Mouse (Mus musculus) right cerebral cortex, postnatal 14 days (tissue): ENCODE data around the gene Arid1b.

ENCODE experiments used
- DNase-seq: peaks from one replicate; pipeline ENCODE4 v3.0.0; 2022

Arid1b gene

GRCm38 (mm10) chr17:4993840-4994503 is at the start of gene Arid1b:
Arid1b (plus strand) TSS chr17:4994332.
- peak; percentile 81 for DNase-seq

- DNase-seq = no peak
Observed at GRCm38 (mm10) chr17:4945311-4945751, 48.8 kb upstream of the Arid1b start.

- DNase-seq = no peak
Observed at GRCm38 (mm10) chr17:4945871-4946331, 48.2 kb upstream of the Arid1b start.

GRCm38 (mm10) chr17:4946421-4946974 is 47.6 kb upstream of the Arid1b start:
- DNase-seq = no peak

GRCm38 (mm10) chr17:4947013-4947412 is 47.1 kb upstream of the Arid1b start:
- no peak for DNase-seq

GRCm38 (mm10) chr17:4947439-4947838 is 46.7 kb upstream of the Arid1b start:
- DNase-seq = no peak

- DNase-seq = no peak
Observed at GRCm38 (mm10) chr17:4948501-4948900, 45.6 kb upstream of the Arid1b start.

GRCm38 (mm10) chr17:4954431-4954830 is 39.7 kb upstream of the Arid1b start:
- DNase-seq = no peak

- no peak for DNase-seq
Observed at GRCm38 (mm10) chr17:4964192-4964877, 29.8 kb upstream of the Arid1b start.

- no peak for DNase-seq
Observed at GRCm38 (mm10) chr17:4967201-4967600, 26.9 kb upstream of the Arid1b start.

- no peak for DNase-seq
Observed at GRCm38 (mm10) chr17:4968035-4968434, 26.1 kb upstream of the Arid1b start.

GRCm38 (mm10) chr17:4968878-4969277 is 25.3 kb upstream of the Arid1b start:
- DNase-seq = no peak

GRCm38 (mm10) chr17:4972261-4972660 is 21.9 kb upstream of the Arid1b start:
- DNase-seq = no peak

GRCm38 (mm10) chr17:4974736-4975135 is 19.4 kb upstream of the Arid1b start:
- peak; percentile 38 for DNase-seq

- no peak for DNase-seq
Observed at GRCm38 (mm10) chr17:4980151-4980550, 14.0 kb upstream of the Arid1b start.

GRCm38 (mm10) chr17:4982819-4983218 is 11.3 kb upstream of the Arid1b start:
- DNase-seq = no peak

- no peak for DNase-seq
Observed at GRCm38 (mm10) chr17:4984691-4985090, 9.4 kb upstream of the Arid1b start.

- no peak for DNase-seq
Observed at GRCm38 (mm10) chr17:4990911-4991560, 3.1 kb upstream of the Arid1b start.

GRCm38 (mm10) chr17:4991600-4991999 is 2.5 kb upstream of the Arid1b start:
- DNase-seq = no peak

GRCm38 (mm10) chr17:4993497-4993839 is 664 bp upstream of the Arid1b start:
- no peak for DNase-seq

- DNase-seq = no peak
Observed at GRCm38 (mm10) chr17:4994504-4994812, 326 bp downstream of the Arid1b start.

- peak; percentile 67 for DNase-seq
Observed at GRCm38 (mm10) chr17:4994813-4995560, 855 bp downstream of the Arid1b start.

- peak; percentile 68 for DNase-seq
Observed at GRCm38 (mm10) chr17:4995561-4996051, 1.5 kb downstream of the Arid1b start.
